Mouse (Mus musculus): Measurements from ENCODE around the gene Fbxo44. TPM values are rescaled to one million over a fixed set of nuclear protein-coding genes. Genes with fewer than 3 reads are reported as not detected.
A peak's percentile ranks its signal among the peaks of the same experiment; 100 is the strongest.

Gene Fbxo44
- total and polyA plus RNA-seq, 3 experiments = 2.3 to 6.2 TPM; not detected in 1

- Histone ChIP-seq H3K4me3 (ENCODE audit: control insufficient read depth in 1 of 2, insufficient read depth in 1 of 2, low read depth in 2 of 2, low read length in 2 of 2) (peak overlapping the region; percentile 79 to 85), H3K9me3 (replicated peaks; ENCODE audit: insufficient read depth, low read length) (no peaks in the 10 kb centered on the region), H3K9ac (ENCODE audit: control insufficient read depth, low read depth, low read length, poor library complexity, severe bottlenecking) (peak overlapping the region; percentile 47), H3K79me2 (ENCODE audit: control insufficient read depth, insufficient read depth, low read length, poor library complexity) (no peaks in the 10 kb centered on the region; the same call in 1 of the 2 replicates), H3K27me3 (ENCODE audit: control insufficient read depth in 1 of 2, insufficient read depth in 2 of 2, low read length in 2 of 2) (no peaks in the 10 kb centered on the region), H3K4me1 (ENCODE audit: control insufficient read depth in 1 of 2, insufficient read depth in 2 of 2, low read length in 2 of 2) (peaks cover 0 to 5% of the 10 kb centered on the region in 2 experiments; a peak in 1 of 4 replicates), H3K27ac (ENCODE audit: control insufficient read depth, low read depth, low read length) (peak overlapping the region; percentile 70), H3K36me3 (ENCODE audit: control insufficient read depth in 1 of 2, insufficient read depth in 2 of 2, low read length in 2 of 2) (no peaks in the 10 kb centered on the region; a peak in 1 of 4 replicates)
- DNase-seq (ENCODE audit: low read depth, low spot score) = no peak
- TF ChIP-seq GATA1 (IDR thresholded peaks at IDR 0.05; ENCODE audit: low read depth, low read length) (no peak), TCF12 (IDR thresholded peaks at IDR 0.05; ENCODE audit: low read depth, low read length) (no peak), TBP (IDR thresholded peaks at IDR 0.05; ENCODE audit: low read depth, low read length) (no peak), POLR2AphosphoS5 (IDR thresholded peaks at IDR 0.05; ENCODE audit: borderline replicate concordance, low read depth, low read length) (no peak), ZNF384 (IDR thresholded peaks at IDR 0.05; ENCODE audit: low read depth, low read length) (no peak; the same call in 1 of the 2 replicates), RCOR1 (IDR thresholded peaks at IDR 0.05; ENCODE audit: low read depth, low read length) (no peak), ZMIZ1 (IDR thresholded peaks at IDR 0.05; ENCODE audit: low read depth, low read length) (no peak), BHLHE40 (IDR thresholded peaks at IDR 0.05; ENCODE audit: borderline replicate concordance, low read depth, low read length) (no peak), MYB (IDR thresholded peaks at IDR 0.05; ENCODE audit: low read depth, low read length) (no peak), KAT2A (conservative IDR thresholded peaks at IDR 0.05; ENCODE audit: low read depth, low read length) (no peak)
Observed at GRCm38 (mm10) chr4:148150953-148151266, 9.4 kb downstream of the Fbxo44 start.

GRCm38 (mm10) chr4:148150242-148150641 is 10.0 kb downstream of the Fbxo44 start:
- no peak overlapping the region for H3K9ac ChIP-seq (ENCODE audit: control insufficient read depth, low read depth, low read length, poor library complexity, severe bottlenecking)
- no peaks in the 10 kb centered on the region for H3K9me3 ChIP-seq (replicated peaks; ENCODE audit: insufficient read depth, low read length)
- no peaks in the 10 kb centered on the region; a peak in 1 of 4 replicates for H3K36me3 ChIP-seq (ENCODE audit: control insufficient read depth in 1 of 2, insufficient read depth in 2 of 2, low read length in 2 of 2)
- no peak overlapping the region for H3K4me3 ChIP-seq (ENCODE audit: control insufficient read depth in 1 of 2, insufficient read depth in 1 of 2, low read depth in 2 of 2, low read length in 2 of 2)
- peaks cover 0 to 5% of the 10 kb centered on the region in 2 experiments; a peak in 1 of 4 replicates for H3K4me1 ChIP-seq (ENCODE audit: control insufficient read depth in 1 of 2, insufficient read depth in 2 of 2, low read length in 2 of 2)
- no peak for DNase-seq (ENCODE audit: low read depth, low spot score)
- no peak overlapping the region for H3K27ac ChIP-seq (ENCODE audit: control insufficient read depth, low read depth, low read length)
- no peaks in the 10 kb centered on the region for H3K27me3 ChIP-seq (ENCODE audit: control insufficient read depth in 1 of 2, insufficient read depth in 2 of 2, low read length in 2 of 2)
- no peak for TF ChIP-seq KAT2A (conservative IDR thresholded peaks at IDR 0.05; ENCODE audit: low read depth, low read length)
- TF ChIP-seq ZNF384 (IDR thresholded peaks at IDR 0.05; ENCODE audit: low read depth, low read length) = peak; percentile 56; the same call in 1 of the 2 replicates
- no peaks in the 10 kb centered on the region; the same call in 1 of the 2 replicates for H3K79me2 ChIP-seq (ENCODE audit: control insufficient read depth, insufficient read depth, low read length, poor library complexity)

GRCm38 (mm10) chr4:148149540-148149939 is 10.7 kb downstream of the Fbxo44 start:
- no peak for DNase-seq (ENCODE audit: low read depth, low spot score)
- Histone ChIP-seq H3K79me2 (ENCODE audit: control insufficient read depth, insufficient read depth, low read length, poor library complexity) (no peaks in the 10 kb centered on the region; the same call in 1 of the 2 replicates), H3K36me3 (ENCODE audit: control insufficient read depth in 1 of 2, insufficient read depth in 2 of 2, low read length in 2 of 2) (no peaks in the 10 kb centered on the region; a peak in 1 of 4 replicates), H3K4me3 (ENCODE audit: control insufficient read depth in 1 of 2, insufficient read depth in 1 of 2, low read depth in 2 of 2, low read length in 2 of 2) (no peak overlapping the region), H3K4me1 (ENCODE audit: control insufficient read depth in 1 of 2, insufficient read depth in 2 of 2, low read length in 2 of 2) (peaks cover 0 to 5% of the 10 kb centered on the region in 2 experiments; a peak in 1 of 4 replicates), H3K27me3 (ENCODE audit: control insufficient read depth in 1 of 2, insufficient read depth in 2 of 2, low read length in 2 of 2) (no peaks in the 10 kb centered on the region), H3K9me3 (replicated peaks; ENCODE audit: insufficient read depth, low read length) (no peaks in the 10 kb centered on the region), H3K27ac (ENCODE audit: control insufficient read depth, low read depth, low read length) (no peak overlapping the region), H3K9ac (ENCODE audit: control insufficient read depth, low read depth, low read length, poor library complexity, severe bottlenecking) (no peak overlapping the region)
- no peak for TF ChIP-seq MXI1 (IDR thresholded peaks at IDR 0.05; ENCODE audit: low read depth, low read length)
- no peak for TF ChIP-seq ZC3H11A (IDR thresholded peaks at IDR 0.05; ENCODE audit: low read depth, low read length)
- no peak for TF ChIP-seq HCFC1 (IDR thresholded peaks at IDR 0.05; ENCODE audit: low read depth, low read length)
- TF ChIP-seq MAZ (IDR thresholded peaks at IDR 0.05; ENCODE audit: low read depth, low read length) = no peak
- no peak for TF ChIP-seq CHD2 (IDR thresholded peaks at IDR 0.05; ENCODE audit: low read length)
- TF ChIP-seq TBP (IDR thresholded peaks at IDR 0.05; ENCODE audit: low read depth, low read length) = no peak
- no peak for TF ChIP-seq KAT2A (conservative IDR thresholded peaks at IDR 0.05; ENCODE audit: low read depth, low read length)
- TF ChIP-seq MYC (IDR thresholded peaks at IDR 0.05; ENCODE audit: low read depth, low read length) = no peak
